Mouse (Mus musculus) forebrain, embryonic 11.5 days (tissue): ENCODE measurements around the gene F2rl2. TPM values are rescaled to one million over a fixed set of nuclear protein-coding genes. Genes with fewer than 3 reads are reported as not detected.

Experiments used
- ATAC-seq: fragments of 200-750 bp; cut with Nextera tagmentation; replicated peaks from 2 replicates; pipeline ENCODE4 v1.8.0; 2017; ENCODE audit warnings: moderate TSS enrichment; ENCODE audit not compliant: low FRiP score
- DNase-seq: peaks from one replicate; pipeline ENCODE4 v3.0.0-alpha.2; 2017; ENCODE audit warnings: low spot score
- H3K27ac ChIP-seq: fragments of 300-500 bp; sonication (generic); 2 replicates; pipeline ENCODE4 v1.5.1; 2014; ENCODE audit warnings: low read depth, low read length
- H3K27me3 ChIP-seq: fragments of 300-500 bp; sonication (generic); 2 replicates; pipeline ENCODE4 v1.6.1; 2014; ENCODE audit warnings: mild to moderate bottlenecking, low read length, mixed read lengths; ENCODE audit not compliant: control insufficient read depth, insufficient read depth
- H3K36me3 ChIP-seq: fragments of 300-500 bp; sonication (generic); 2 replicates; pipeline ENCODE4 v1.6.1; 2014; ENCODE audit warnings: mild to moderate bottlenecking, low read length, moderate library complexity, mixed read lengths; ENCODE audit not compliant: control insufficient read depth, insufficient read depth
- H3K4me1 ChIP-seq: fragments of 300-500 bp; sonication (generic); replicated peaks from 2 replicates; pipeline ENCODE4 v1.6.1; 2014; ENCODE audit warnings: low read length, mixed read lengths; ENCODE audit not compliant: control insufficient read depth, insufficient read depth
- H3K4me2 ChIP-seq: fragments of 300-500 bp; sonication (generic); 2 replicates; pipeline ENCODE4 v1.6.1; 2014; ENCODE audit warnings: low read depth, mild to moderate bottlenecking, low read length, moderate library complexity, mixed read lengths; ENCODE audit not compliant: severe bottlenecking
- H3K4me3 ChIP-seq: fragments of 300-500 bp; sonication (generic); 2 replicates; pipeline ENCODE4 v1.5.1; 2014; ENCODE audit warnings: low read depth, low read length
- H3K9ac ChIP-seq: fragments of 300-500 bp; sonication (generic); 2 replicates; pipeline ENCODE4 v1.6.1; 2014; ENCODE audit warnings: low read length
- H3K9me3 ChIP-seq: fragments of 300-500 bp; sonication (generic); 2 replicates; pipeline ENCODE4 v1.6.1; 2016; ENCODE audit warnings: low read length, mixed read lengths; ENCODE audit not compliant: control insufficient read depth
- WGBS: fragments of 180-500 bp; shearing (Covaris S2); extraction: QIAGEN DNeasy Blood & Tissue Kit; methylation state at CpG from one replicate; pipeline ENCODE4 v1.1.7; 2014; 5-methylcytosine and 5-hydroxymethylcytosine counted together
- polyA plus RNA-seq: library from polyadenylated mRNA; unstranded; fragments of >200 nt; fragmentation: Nextera tagmentation; extraction: Ambion mirVana; gene quantifications from 2 replicates; pipeline ENCODE4 v1.2.1, GENCODE M21; 2014

Gene F2rl2
- polyA plus RNA-seq, 1 experiment from 2014 or later: 3.1 TPM

- no peaks in the 10 kb centered on the region for H3K27me3 ChIP-seq
- no peak for ATAC-seq
- no peak overlapping the region for H3K27ac ChIP-seq
- no peaks in the 10 kb centered on the region for H3K4me1 ChIP-seq
- no peak overlapping the region for H3K4me3 ChIP-seq
- no peak overlapping the region for H3K9ac ChIP-seq
- no peaks in the 10 kb centered on the region for H3K9me3 ChIP-seq
- H3K4me2 ChIP-seq: no peak overlapping the region
- DNase-seq: no peak
- 91% methylated on average over 4 of the region's 4 CpGs for WGBS
- H3K36me3 ChIP-seq: no peaks in the 10 kb centered on the region; the same call in 1 of the 2 replicates
Measured at GRCm38 (mm10) chr13:95663834-95664233, 32.8 kb upstream of the F2rl2 start.

- H3K4me3 ChIP-seq: no peak overlapping the region
- no peak overlapping the region for H3K9ac ChIP-seq
- H3K4me1 ChIP-seq: no peaks in the 10 kb centered on the region
- no peaks in the 10 kb centered on the region for H3K27me3 ChIP-seq
- no peaks in the 10 kb centered on the region for H3K9me3 ChIP-seq
- H3K36me3 ChIP-seq: peaks cover 2% of the 10 kb centered on the region
- no peak overlapping the region for H3K4me2 ChIP-seq
- no peak for DNase-seq
- H3K27ac ChIP-seq: no peak overlapping the region
- WGBS: 88% methylated on average over 13 of the region's 13 CpGs
- ATAC-seq: no peak
Measured at GRCm38 (mm10) chr13:95665644-95666356, 30.9 kb upstream of the F2rl2 start.

GRCm38 (mm10) chr13:95667260-95667659 lies 29.4 kb upstream of the F2rl2 start:
- Histone ChIP-seq H3K4me3 (no peak overlapping the region), H3K4me1 (no peaks in the 10 kb centered on the region), H3K9ac (no peak overlapping the region), H3K27me3 (no peaks in the 10 kb centered on the region), H3K27ac (no peak overlapping the region), H3K4me2 (no peak overlapping the region), H3K36me3 (peaks cover 2% of the 10 kb centered on the region), H3K9me3 (no peaks in the 10 kb centered on the region)
- 24% methylated on average over 6 of the region's 7 CpGs for WGBS
- no peak for DNase-seq
- no peak for ATAC-seq

- WGBS: 91% methylated on average over 5 of the region's 5 CpGs
- H3K27ac ChIP-seq: no peak overlapping the region
- no peaks in the 10 kb centered on the region for H3K4me1 ChIP-seq
- H3K27me3 ChIP-seq: no peaks in the 10 kb centered on the region
- H3K9me3 ChIP-seq: no peaks in the 10 kb centered on the region
- H3K4me3 ChIP-seq: no peak overlapping the region
- H3K4me2 ChIP-seq: no peak overlapping the region
- no peak for ATAC-seq
- no peak for DNase-seq
- no peak overlapping the region for H3K9ac ChIP-seq
- H3K36me3 ChIP-seq: peaks cover 2% of the 10 kb centered on the region
Measured at GRCm38 (mm10) chr13:95670534-95670933, 26.1 kb upstream of the F2rl2 start.

GRCm38 (mm10) chr13:95671108-95671897 lies 25.4 kb upstream of the F2rl2 start:
- H3K9me3 ChIP-seq: no peaks in the 10 kb centered on the region
- no peak overlapping the region for H3K4me3 ChIP-seq
- no peaks in the 10 kb centered on the region for H3K4me1 ChIP-seq
- H3K27ac ChIP-seq: no peak overlapping the region
- ATAC-seq (peak; percentile 44; the same call in 1 of the 2 replicates), DNase-seq (no peak)
- peaks cover 2% of the 10 kb centered on the region for H3K36me3 ChIP-seq
- no peak overlapping the region for H3K4me2 ChIP-seq
- H3K27me3 ChIP-seq: no peaks in the 10 kb centered on the region
- H3K9ac ChIP-seq: no peak overlapping the region
- 91% methylated on average over 9 of the region's 9 CpGs for WGBS

GRCm38 (mm10) chr13:95672372-95672771 lies 24.3 kb upstream of the F2rl2 start:
- Histone ChIP-seq H3K4me2 (no peak overlapping the region), H3K9me3 (no peaks in the 10 kb centered on the region), H3K27me3 (no peaks in the 10 kb centered on the region), H3K9ac (no peak overlapping the region), H3K36me3 (peaks cover 2% of the 10 kb centered on the region), H3K4me1 (no peaks in the 10 kb centered on the region), H3K4me3 (no peak overlapping the region), H3K27ac (no peak overlapping the region)
- WGBS: 94% methylated on average over 7 of the region's 7 CpGs
- no peak for DNase-seq
- no peak for ATAC-seq

GRCm38 (mm10) chr13:95679078-95679477 lies 17.6 kb upstream of the F2rl2 start:
- Histone ChIP-seq H3K36me3 (no peaks in the 10 kb centered on the region), H3K9ac (no peak overlapping the region), H3K27me3 (no peaks in the 10 kb centered on the region), H3K4me3 (no peak overlapping the region), H3K4me1 (no peaks in the 10 kb centered on the region), H3K27ac (no peak overlapping the region), H3K4me2 (no peak overlapping the region), H3K9me3 (no peaks in the 10 kb centered on the region)
- DNase-seq: no peak
- WGBS: 89% methylated on average over 5 of the region's 5 CpGs
- no peak for ATAC-seq

- no peaks in the 10 kb centered on the region for H3K9me3 ChIP-seq
- H3K36me3 ChIP-seq: no peaks in the 10 kb centered on the region
- H3K27me3 ChIP-seq: no peaks in the 10 kb centered on the region
- WGBS: 86% methylated on average over 4 of the region's 4 CpGs
- DNase-seq: no peak
- no peaks in the 10 kb centered on the region for H3K4me1 ChIP-seq
- no peak overlapping the region for H3K27ac ChIP-seq
- H3K9ac ChIP-seq: no peak overlapping the region
- H3K4me2 ChIP-seq: no peak overlapping the region
- H3K4me3 ChIP-seq: no peak overlapping the region
- no peak for ATAC-seq
Measured at GRCm38 (mm10) chr13:95679491-95679941, 17.1 kb upstream of the F2rl2 start.
